Mouse (Mus musculus) fibroblast of lung, adult 2 months (primary cell): ENCODE measurements around the gene Adamtsl1.

Experiments
- DNase-seq: peaks from one replicate; pipeline ENCODE4 v3.0.0-alpha.2; 2011; ENCODE audit warnings: low read depth

Adamtsl1 gene

GRCm38 (mm10) chr4:85672290-85672689, 158.3 kb downstream of the Adamtsl1 start:
- no peak for DNase-seq

GRCm38 (mm10) chr4:85677621-85678020, 163.6 kb downstream of the Adamtsl1 start:
- DNase-seq: no peak

- no peak for DNase-seq
Observed at GRCm38 (mm10) chr4:85686160-85686559, 172.2 kb downstream of the Adamtsl1 start.

GRCm38 (mm10) chr4:85695237-85695636, 181.3 kb downstream of the Adamtsl1 start:
- no peak for DNase-seq

- DNase-seq: no peak
Observed at GRCm38 (mm10) chr4:85707352-85708057, 193.5 kb downstream of the Adamtsl1 start.

- no peak for DNase-seq
Observed at GRCm38 (mm10) chr4:85709636-85710035, 195.7 kb downstream of the Adamtsl1 start.

GRCm38 (mm10) chr4:85724999-85725398, 211.0 kb downstream of the Adamtsl1 start:
- no peak for DNase-seq

- no peak for DNase-seq
Observed at GRCm38 (mm10) chr4:85727731-85728130, 213.8 kb downstream of the Adamtsl1 start.

- DNase-seq: no peak
Observed at GRCm38 (mm10) chr4:85728416-85728815, 214.4 kb downstream of the Adamtsl1 start.

GRCm38 (mm10) chr4:85740478-85740877, 226.5 kb downstream of the Adamtsl1 start:
- DNase-seq: no peak

- no peak for DNase-seq
Observed at GRCm38 (mm10) chr4:85741825-85742391, 227.9 kb downstream of the Adamtsl1 start.

GRCm38 (mm10) chr4:85743427-85743826, 229.5 kb downstream of the Adamtsl1 start:
- DNase-seq: no peak

- DNase-seq: no peak
Observed at GRCm38 (mm10) chr4:85762684-85763083, 248.7 kb downstream of the Adamtsl1 start.

- DNase-seq: no peak
Observed at GRCm38 (mm10) chr4:85763161-85764014, 249.4 kb downstream of the Adamtsl1 start.

- DNase-seq: no peak
Observed at GRCm38 (mm10) chr4:85764015-85764450, 250.1 kb downstream of the Adamtsl1 start.

GRCm38 (mm10) chr4:85764476-85764875, 250.5 kb downstream of the Adamtsl1 start:
- no peak for DNase-seq

GRCm38 (mm10) chr4:85767666-85768065, 253.7 kb downstream of the Adamtsl1 start:
- DNase-seq: no peak

- no peak for DNase-seq
Observed at GRCm38 (mm10) chr4:85768107-85768506, 254.1 kb downstream of the Adamtsl1 start.

GRCm38 (mm10) chr4:85782511-85782910, 268.5 kb downstream of the Adamtsl1 start:
- no peak for DNase-seq

GRCm38 (mm10) chr4:85783768-85784379, 269.9 kb downstream of the Adamtsl1 start:
- no peak for DNase-seq

- DNase-seq: no peak
Observed at GRCm38 (mm10) chr4:85784428-85784827, 270.5 kb downstream of the Adamtsl1 start.

GRCm38 (mm10) chr4:85790226-85790625, 276.3 kb downstream of the Adamtsl1 start:
- no peak for DNase-seq
